Mouse (Mus musculus) limb, embryonic 10.5 days (tissue): ENCODE results near the gene Dpf1. TPM values are rescaled to one million over a fixed set of nuclear protein-coding genes. Genes with fewer than 3 reads are reported as not detected.

ENCODE experiments used
- DNase-seq: peaks from one replicate; pipeline ENCODE4 v3.0.0-alpha.2; 2017; ENCODE audit warnings: low spot score
- H3K27ac ChIP-seq: fragments of 300-500 bp; sonication (generic); 2 replicates; pipeline ENCODE4 v1.5.1; 2016; ENCODE audit warnings: mild to moderate bottlenecking
- H3K27me3 ChIP-seq: fragments of 300-500 bp; sonication (generic); 2 replicates; pipeline ENCODE4 v1.6.1; 2016; ENCODE audit warnings: low read depth, mild to moderate bottlenecking; ENCODE audit not compliant: poor library complexity, severe bottlenecking
- H3K36me3 ChIP-seq: fragments of 300-500 bp; sonication (generic); 2 replicates; pipeline ENCODE4 v1.6.1; 2016; ENCODE audit warnings: mild to moderate bottlenecking, moderate library complexity
- H3K4me1 ChIP-seq: fragments of 300-500 bp; sonication (generic); 2 replicates; pipeline ENCODE4 v1.6.1; 2016
- H3K4me3 ChIP-seq: fragments of 300-500 bp; sonication (generic); 2 replicates; pipeline ENCODE4 v1.5.1; 2016; ENCODE audit warnings: mild to moderate bottlenecking, moderate library complexity
- H3K9me3 ChIP-seq: fragments of 300-500 bp; sonication (generic); replicated peaks from 2 replicates; pipeline ENCODE4 v1.6.1; 2016; ENCODE audit warnings: mild to moderate bottlenecking
- WGBS: fragments of 180-500 bp; shearing (Covaris S2); methylation state at CpG from one replicate; pipeline ENCODE4 v1.1.7; 2016; 5-methylcytosine and 5-hydroxymethylcytosine counted together
- polyA plus RNA-seq: library from polyadenylated mRNA; unstranded; fragments of >200 nt; fragmentation: Nextera tagmentation; extraction: Ambion mirVana; gene quantifications from 2 replicates; pipeline ENCODE4 v1.2.1, GENCODE M21; 2016

Dpf1 gene
- polyA plus RNA-seq, 1 experiment from 2014 or later, result 32.9 TPM

DNA sequence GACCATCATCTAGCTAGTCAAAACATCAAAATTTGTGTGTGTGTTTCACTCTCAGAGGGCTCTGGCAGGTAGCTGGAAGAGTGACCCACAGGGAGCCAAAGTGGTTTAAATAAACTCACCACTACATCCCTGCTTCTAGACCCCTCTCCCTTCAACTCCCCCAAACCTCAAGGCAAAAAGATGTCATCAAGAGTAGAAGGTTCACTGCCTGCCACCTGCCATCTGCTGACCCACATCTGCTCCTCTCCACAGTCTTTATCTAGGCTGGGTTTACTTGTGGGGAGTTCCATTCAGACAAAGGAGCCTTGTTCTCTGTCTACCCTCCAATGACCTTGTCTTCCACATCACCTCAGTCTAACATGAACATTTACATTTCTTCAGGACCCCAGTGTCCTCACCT lies 24.5 kb upstream of the Dpf1 start:
- Histone ChIP-seq H3K27me3 (peaks cover 44% of the 10 kb centered on the region), H3K27ac (peak overlapping the region; percentile 17; the same call in 1 of the 2 replicates), H3K36me3 (no peaks in the 10 kb centered on the region), H3K4me3 (no peak overlapping the region), H3K9me3 (no peaks in the 10 kb centered on the region), H3K4me1 (peaks cover 43% of the 10 kb centered on the region)
- DNase-seq, result no peak

DNA sequence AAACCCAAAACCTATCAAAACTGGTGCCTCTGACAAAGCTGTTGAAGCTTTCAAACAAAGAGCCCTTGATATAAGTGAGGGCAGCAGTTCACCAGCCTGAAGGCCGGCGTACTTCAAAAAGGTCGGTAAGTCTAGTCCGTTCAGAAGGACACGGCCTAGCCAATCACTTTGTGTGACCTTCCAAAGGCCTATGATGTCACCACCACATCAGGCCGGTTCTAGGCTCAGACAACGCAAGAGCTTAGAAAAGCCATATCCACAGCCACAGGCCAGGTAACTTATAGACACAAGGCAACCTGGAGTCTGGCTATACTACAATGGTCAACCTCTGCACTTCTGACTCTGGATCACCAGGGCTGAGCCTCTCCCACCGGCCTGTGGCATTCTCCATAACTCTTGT lies 23.8 kb upstream of the Dpf1 start:
- H3K36me3 ChIP-seq, result no peaks in the 10 kb centered on the region
- 0 out of 2 replicates have a peak overlapping the region, but pooled peaks have one; percentile 61 for H3K4me3 ChIP-seq
- 72% methylated on average over 8 of the region's 8 CpGs for WGBS
- H3K9me3 ChIP-seq, result no peaks in the 10 kb centered on the region
- DNase-seq, result no peak
- H3K27me3 ChIP-seq, result peaks cover 49% of the 10 kb centered on the region
- H3K27ac ChIP-seq, result 0 out of 2 replicates have a peak overlapping the region, but pooled peaks have one; percentile 82
- H3K4me1 ChIP-seq, result peaks cover 43% of the 10 kb centered on the region

DNA sequence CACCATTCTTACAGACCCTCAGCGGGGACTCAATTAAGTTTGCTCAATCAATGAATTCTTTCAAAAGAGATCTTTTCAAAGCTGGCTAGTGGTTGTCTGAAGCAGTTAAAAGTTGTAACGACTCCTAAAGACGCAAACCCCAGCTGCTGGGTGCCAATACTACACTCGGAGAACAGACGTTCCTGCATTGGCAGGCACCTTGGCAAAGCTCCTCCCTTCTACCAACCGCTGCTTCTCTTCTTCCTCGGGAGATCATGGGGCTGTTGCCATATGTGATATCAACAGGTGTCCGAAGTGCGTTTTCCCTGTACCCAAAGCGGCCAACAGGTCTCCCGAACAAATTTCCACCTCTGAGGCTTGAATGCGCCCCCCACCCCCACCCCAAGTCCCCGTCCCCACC lies 22.9 kb upstream of the Dpf1 start:
- H3K27me3 ChIP-seq, result peaks cover 54% of the 10 kb centered on the region
- H3K9me3 ChIP-seq, result no peaks in the 10 kb centered on the region
- no peak for DNase-seq
- H3K27ac ChIP-seq, result peak overlapping the region; percentile 82
- no peaks in the 10 kb centered on the region for H3K36me3 ChIP-seq
- H3K4me3 ChIP-seq, result peak overlapping the region; percentile 61
- 15% methylated on average over 13 of the region's 13 CpGs for WGBS
- H3K4me1 ChIP-seq, result peaks cover 43% of the 10 kb centered on the region

DNA sequence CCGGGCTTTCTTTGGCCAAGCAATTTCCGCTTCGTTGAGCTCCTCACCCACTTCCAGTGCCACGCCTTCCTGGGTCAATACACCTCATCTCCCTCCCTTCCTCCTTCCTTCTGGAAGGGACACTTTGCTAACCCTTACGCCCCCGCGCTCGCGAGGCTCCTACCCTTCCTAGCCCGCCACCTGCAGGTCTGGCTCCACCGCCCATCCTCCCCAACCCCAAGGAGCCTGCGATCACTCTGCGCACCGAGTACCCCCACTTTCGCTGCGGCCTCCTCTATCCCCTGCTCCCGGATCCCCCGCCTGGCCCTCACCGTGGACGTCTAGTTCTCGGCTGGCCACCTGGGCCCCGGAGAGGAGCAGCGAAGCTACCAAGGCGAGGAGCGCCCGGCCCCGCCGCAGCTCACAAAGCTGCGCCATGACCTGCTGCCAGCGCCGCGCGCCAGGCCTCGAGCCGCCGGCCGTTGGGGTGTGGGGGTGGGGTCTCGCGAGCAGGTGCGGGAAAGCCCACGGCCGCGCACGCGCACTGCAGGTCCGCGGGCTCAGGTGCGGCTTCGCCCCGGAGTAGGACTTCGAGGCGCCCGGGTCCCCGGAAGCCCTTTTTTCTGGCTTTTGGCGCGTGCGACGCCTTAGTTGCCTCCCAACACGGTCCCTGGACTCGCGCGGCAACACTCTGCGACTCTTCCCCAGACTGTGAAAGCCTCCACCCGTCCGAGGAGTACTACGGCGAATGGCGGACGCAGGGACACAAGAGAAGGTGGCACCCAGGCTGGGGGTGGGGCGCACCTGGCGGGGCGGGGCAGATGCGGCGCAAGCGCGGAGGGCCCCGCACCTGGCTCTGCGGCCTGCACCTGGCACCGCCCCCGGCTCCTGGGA lies 22.3 kb upstream of the Dpf1 start, which contains the start of gene Spint2:
Spint2 (minus strand) TSS at position 712 of the 873 bp plus-strand sequence.
- Histone ChIP-seq H3K9me3 (no peaks in the 10 kb centered on the region), H3K27me3 (peaks cover 54% of the 10 kb centered on the region), H3K4me1 (peaks cover 37% of the 10 kb centered on the region), H3K36me3 (no peaks in the 10 kb centered on the region), H3K27ac (peak within 1 kb of the TSS; percentile 82), H3K4me3 (peak within 1 kb of the TSS; percentile 61)
- DNase-seq, result peak; percentile 74
- under 1% methylated on average over 80 of the region's 80 CpGs for WGBS

DNA sequence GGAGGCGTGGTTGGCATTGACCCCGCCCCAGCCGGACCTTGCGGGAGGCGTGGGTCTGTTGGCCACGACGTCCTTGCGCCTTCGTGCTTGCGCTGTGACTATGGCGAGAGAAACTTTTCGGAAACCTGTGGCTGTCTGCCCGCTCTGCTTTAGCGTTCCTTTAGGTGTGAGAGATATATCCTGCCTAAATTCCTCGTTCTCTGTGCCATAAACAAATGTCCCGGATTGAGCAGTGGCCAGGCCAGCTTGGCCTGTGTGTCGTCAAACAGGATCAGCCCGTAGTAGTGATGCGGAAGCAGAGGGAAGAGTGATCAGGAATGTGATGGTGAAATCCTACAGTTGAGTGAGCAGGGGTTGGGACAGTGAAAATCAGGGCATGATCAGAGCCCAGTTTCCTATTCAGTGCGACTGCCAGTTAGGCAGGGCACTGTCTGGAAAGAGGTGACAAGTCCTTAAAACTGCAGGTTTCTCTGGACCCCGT lies 21.6 kb upstream of the Dpf1 start:
- H3K4me3 ChIP-seq, result peak overlapping the region; percentile 61
- H3K27ac ChIP-seq, result peak overlapping the region; percentile 82
- no peak for DNase-seq
- H3K4me1 ChIP-seq, result peaks cover 30% of the 10 kb centered on the region
- H3K27me3 ChIP-seq, result peaks cover 58% of the 10 kb centered on the region
- H3K9me3 ChIP-seq, result no peaks in the 10 kb centered on the region
- WGBS, result 10% methylated on average over 21 of the region's 21 CpGs
- H3K36me3 ChIP-seq, result no peaks in the 10 kb centered on the region

DNA sequence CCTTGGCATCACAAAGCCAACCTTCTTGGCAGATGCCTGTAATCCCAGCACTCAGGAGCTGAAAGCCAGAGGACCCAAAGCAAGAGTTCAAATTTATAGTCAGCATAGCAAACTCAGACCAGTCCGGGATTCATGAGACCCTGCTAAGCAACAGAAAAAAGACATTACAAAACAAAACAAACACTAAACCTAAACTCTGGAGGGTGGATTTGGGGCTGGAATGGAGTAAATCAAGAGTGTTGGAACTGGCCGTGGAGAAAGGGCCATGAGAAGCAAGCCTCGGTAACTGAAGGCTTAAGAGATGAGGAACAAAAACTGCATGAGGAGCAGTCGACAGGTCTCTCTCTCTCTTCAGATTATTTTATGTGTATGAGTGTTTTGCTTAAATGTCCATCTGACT lies 19.9 kb upstream of the Dpf1 start:
- Histone ChIP-seq H3K27me3 (peaks cover 72% of the 10 kb centered on the region), H3K4me3 (no peak overlapping the region), H3K4me1 (peaks cover 35% of the 10 kb centered on the region), H3K9me3 (no peaks in the 10 kb centered on the region), H3K27ac (no peak overlapping the region), H3K36me3 (no peaks in the 10 kb centered on the region)
- 90% methylated on average over 4 of the region's 4 CpGs for WGBS
- DNase-seq, result no peak

DNA sequence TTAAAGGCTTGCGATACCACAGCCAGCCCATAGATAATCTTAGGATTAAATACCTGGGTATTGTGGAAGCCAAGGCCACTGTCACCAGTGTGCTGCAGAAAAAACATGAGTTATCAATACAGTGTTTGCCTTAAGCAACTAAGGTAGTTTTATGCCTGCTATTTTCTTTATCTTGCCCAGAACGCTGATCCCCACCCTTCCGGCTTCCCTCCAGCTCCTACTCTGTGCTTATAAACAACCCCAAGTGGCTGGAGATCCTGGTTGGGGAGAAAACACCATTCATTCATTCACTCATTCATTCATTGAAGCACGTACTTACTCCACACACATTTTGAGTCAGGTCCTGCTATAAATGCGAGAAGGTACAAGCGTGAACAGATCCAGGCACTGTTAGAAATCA lies 19.2 kb upstream of the Dpf1 start:
- Histone ChIP-seq H3K4me3 (no peak overlapping the region), H3K27me3 (peaks cover 70% of the 10 kb centered on the region), H3K36me3 (no peaks in the 10 kb centered on the region), H3K9me3 (no peaks in the 10 kb centered on the region), H3K27ac (no peak overlapping the region), H3K4me1 (peaks cover 41% of the 10 kb centered on the region)
- no peak for DNase-seq
- 92% methylated on average over 6 of the region's 6 CpGs for WGBS

DNA sequence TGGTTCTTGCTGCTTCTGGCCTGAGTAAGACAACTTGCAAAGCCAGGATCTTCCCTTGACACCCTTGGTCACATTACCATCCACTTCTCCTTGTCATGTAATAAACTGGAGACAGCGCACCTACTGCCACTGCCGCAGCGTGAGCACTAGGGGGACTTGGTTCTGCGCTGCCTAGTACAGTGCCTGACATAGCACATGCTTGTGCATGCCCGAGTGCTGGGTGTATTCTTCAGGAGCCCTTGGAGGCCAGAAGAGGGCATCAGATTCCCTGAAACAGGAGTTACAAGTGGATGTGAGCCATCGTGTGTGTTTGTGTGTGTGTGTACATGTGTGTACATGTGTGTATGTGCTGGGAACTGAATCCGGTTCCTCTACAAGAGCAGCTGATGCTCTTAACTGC lies 16.3 kb upstream of the Dpf1 start:
- 91% methylated on average over 7 of the region's 7 CpGs for WGBS
- H3K36me3 ChIP-seq, result no peaks in the 10 kb centered on the region
- no peaks in the 10 kb centered on the region for H3K9me3 ChIP-seq
- H3K27ac ChIP-seq, result no peak overlapping the region
- no peak overlapping the region for H3K4me3 ChIP-seq
- peaks cover 45% of the 10 kb centered on the region for H3K4me1 ChIP-seq
- H3K27me3 ChIP-seq, result peaks cover 53% of the 10 kb centered on the region
- DNase-seq, result no peak

DNA sequence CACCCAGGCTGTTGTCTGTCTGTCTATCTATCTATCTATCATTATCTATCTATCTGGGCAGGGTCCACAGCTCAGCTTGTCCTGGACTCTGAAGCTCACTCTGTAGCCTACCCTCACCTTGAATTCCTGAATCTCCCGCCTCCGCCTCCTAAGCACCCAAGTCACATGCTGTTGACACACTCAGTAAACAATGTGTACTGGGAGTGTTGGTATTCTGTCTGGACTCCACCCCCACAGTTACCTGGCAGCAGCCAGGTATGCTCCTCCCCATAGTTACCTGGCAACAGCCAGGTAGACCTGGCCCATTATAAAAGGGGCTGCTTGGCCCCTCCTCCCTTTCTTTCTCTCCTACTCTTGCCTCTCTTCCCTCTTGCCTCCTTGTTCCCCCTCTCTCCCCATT lies 15.7 kb upstream of the Dpf1 start:
- no peak for DNase-seq
- H3K9me3 ChIP-seq, result no peaks in the 10 kb centered on the region
- H3K4me1 ChIP-seq, result peaks cover 47% of the 10 kb centered on the region
- no peaks in the 10 kb centered on the region for H3K36me3 ChIP-seq
- H3K27me3 ChIP-seq, result peaks cover 48% of the 10 kb centered on the region
- no peak overlapping the region for H3K27ac ChIP-seq
- no peak overlapping the region for H3K4me3 ChIP-seq
- WGBS, result 90% methylated on average over 2 of the region's 2 CpGs

DNA sequence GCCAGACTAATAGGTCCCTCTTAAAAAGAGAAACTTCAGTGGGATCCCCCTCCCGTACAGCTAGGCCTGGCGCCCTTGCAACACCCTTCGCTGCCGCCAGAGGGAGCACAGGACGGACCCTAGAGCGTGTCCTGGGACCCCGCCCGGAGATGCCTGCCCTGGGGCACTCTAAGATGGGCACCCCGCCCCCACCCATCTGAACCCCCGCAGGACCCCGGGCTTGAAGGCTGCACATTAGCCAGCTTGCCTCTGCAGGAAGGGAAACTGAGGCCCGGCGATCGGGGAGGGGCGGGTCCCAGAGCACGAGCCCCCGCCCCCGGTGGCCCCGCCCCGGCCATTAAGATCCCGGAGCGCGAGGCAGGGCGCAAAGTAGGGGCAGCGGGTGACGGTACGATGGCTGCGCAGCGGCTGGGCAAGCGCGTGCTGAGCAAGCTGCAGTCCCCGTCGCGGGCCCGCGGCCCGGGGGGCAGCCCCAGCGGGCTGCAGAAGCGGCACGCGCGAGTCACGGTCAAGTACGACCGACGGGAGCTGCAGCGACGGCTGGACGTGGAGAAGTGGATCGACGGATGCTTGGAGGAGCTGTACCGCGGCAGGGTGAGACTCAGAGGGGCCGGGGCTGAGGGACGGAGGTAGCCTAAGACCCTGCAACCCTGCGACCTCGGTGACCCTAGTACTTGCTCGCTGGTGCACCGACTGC lies 14.7 kb upstream of the Dpf1 start, which contains the start of gene Ppp1r14a:
Ppp1r14a (plus strand) TSS at position 367 of the 697 bp plus-strand sequence.
- Histone ChIP-seq H3K9me3 (no peaks in the 10 kb centered on the region), H3K4me3 (peak within 1 kb of the TSS; percentile 71), H3K27me3 (peaks cover 50% of the 10 kb centered on the region), H3K36me3 (no peaks in the 10 kb centered on the region), H3K27ac (peak within 1 kb of the TSS; percentile 86), H3K4me1 (peaks cover 56% of the 10 kb centered on the region)
- WGBS, result under 1% methylated on average over 59 of the region's 59 CpGs
- DNase-seq, result peak; percentile 90

DNA sequence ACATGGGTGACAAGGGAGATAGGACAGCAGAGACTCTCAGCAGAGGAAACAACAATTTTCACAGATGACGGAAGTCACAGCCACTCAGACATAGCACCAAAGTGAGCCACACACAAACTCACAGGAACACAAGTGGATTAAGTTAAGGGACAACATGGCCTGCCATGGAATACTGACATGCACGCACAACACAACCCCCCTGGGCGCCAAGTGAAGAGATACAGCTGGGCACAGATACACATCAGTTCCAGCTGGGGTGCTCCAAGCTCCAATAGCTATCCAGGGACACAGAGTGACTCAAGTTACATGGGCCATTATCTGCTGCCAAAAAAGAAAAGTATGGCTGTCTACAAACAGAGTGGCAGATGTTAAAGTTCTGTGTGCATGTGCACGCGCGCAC lies 13.9 kb upstream of the Dpf1 start:
- H3K27me3 ChIP-seq, result peaks cover 49% of the 10 kb centered on the region
- H3K9me3 ChIP-seq, result no peaks in the 10 kb centered on the region
- H3K36me3 ChIP-seq, result no peaks in the 10 kb centered on the region
- peaks cover 60% of the 10 kb centered on the region for H3K4me1 ChIP-seq
- H3K27ac ChIP-seq, result peak overlapping the region; percentile 86; the same call in 1 of the 2 replicates
- 65% methylated on average over 6 of the region's 6 CpGs for WGBS
- DNase-seq, result no peak
- H3K4me3 ChIP-seq, result peak overlapping the region; percentile 71

DNA sequence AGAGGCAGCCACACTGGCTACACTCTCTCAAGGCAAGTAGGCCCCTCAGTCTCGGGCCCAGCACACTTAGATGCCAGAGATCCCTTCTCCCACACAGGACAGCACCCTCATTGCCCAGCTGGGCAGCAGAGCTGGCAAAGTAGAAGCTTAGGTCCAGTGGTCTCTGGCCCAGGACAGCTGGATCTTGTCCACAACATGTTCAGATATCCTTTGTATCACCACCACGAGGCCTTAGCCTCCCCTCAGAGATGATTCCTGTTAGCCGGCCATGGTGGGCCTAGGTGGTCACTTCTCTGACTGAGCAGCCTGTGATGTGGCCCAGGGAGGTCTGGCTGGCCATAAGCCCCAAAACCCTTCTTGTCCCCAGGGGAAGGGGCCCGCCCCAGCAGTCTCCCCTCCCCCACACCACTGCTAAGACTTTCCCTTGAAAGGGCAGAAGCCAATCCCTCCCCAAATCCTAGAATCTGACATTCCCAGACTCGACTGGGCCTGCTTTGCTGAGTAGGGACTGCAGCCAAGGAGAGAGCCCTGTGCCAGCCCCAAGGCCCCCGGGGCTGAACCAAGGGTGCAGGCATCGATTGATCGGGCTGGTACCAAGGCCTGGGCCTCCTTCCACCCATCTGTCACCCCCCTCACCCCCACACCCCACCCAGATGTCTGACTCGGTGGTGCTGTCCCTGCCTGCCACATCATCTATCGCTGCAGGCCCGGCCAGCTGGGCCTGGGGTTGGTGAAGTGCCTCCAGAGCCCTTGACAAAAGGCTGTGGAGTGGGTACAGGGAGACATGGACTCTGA lies 12.9 kb upstream of the Dpf1 start:
- H3K9me3 ChIP-seq, result no peaks in the 10 kb centered on the region
- H3K36me3 ChIP-seq, result no peaks in the 10 kb centered on the region
- 19% methylated on average over 11 of the region's 11 CpGs for WGBS
- H3K27me3 ChIP-seq, result peaks cover 43% of the 10 kb centered on the region
- H3K27ac ChIP-seq, result peak overlapping the region; percentile 82
- peak; percentile 42 for DNase-seq
- peak overlapping the region; percentile 7; the same call in 1 of the 2 replicates for H3K4me3 ChIP-seq
- H3K4me1 ChIP-seq, result peaks cover 60% of the 10 kb centered on the region
